Mouse (Mus musculus): ENCODE measurements around the gene Phldb2.

Phldb2 gene

GRCm38 (mm10) chr16:45946335-45946734, 7.1 kb downstream of the Phldb2 start:
- no peak for DNase-seq

- DNase-seq: no peak
Observed at GRCm38 (mm10) chr16:45945649-45946048, 7.7 kb downstream of the Phldb2 start.

GRCm38 (mm10) chr16:45945174-45945631, 8.2 kb downstream of the Phldb2 start:
- DNase-seq: peak; percentile 34

- no peak for DNase-seq
Observed at GRCm38 (mm10) chr16:45942169-45942891, 11.1 kb downstream of the Phldb2 start.

GRCm38 (mm10) chr16:45940701-45941100, 12.7 kb downstream of the Phldb2 start:
- DNase-seq: no peak

- DNase-seq: no peak
Observed at GRCm38 (mm10) chr16:45939436-45939835, 14.0 kb downstream of the Phldb2 start.

- DNase-seq: no peak
Observed at GRCm38 (mm10) chr16:45937381-45937780, 16.0 kb downstream of the Phldb2 start.

GRCm38 (mm10) chr16:45936521-45936920, 16.9 kb downstream of the Phldb2 start:
- no peak for DNase-seq

- no peak for DNase-seq
Observed at GRCm38 (mm10) chr16:45935956-45936483, 17.4 kb downstream of the Phldb2 start.

GRCm38 (mm10) chr16:45934721-45935407, 18.5 kb downstream of the Phldb2 start:
- no peak for DNase-seq

- DNase-seq: no peak
Observed at GRCm38 (mm10) chr16:45930308-45930707, 23.1 kb downstream of the Phldb2 start.

- DNase-seq: no peak
Observed at GRCm38 (mm10) chr16:45928090-45928489, 25.3 kb downstream of the Phldb2 start.

GRCm38 (mm10) chr16:45927601-45928000, 25.8 kb downstream of the Phldb2 start:
- DNase-seq: no peak

- DNase-seq: no peak
Observed at GRCm38 (mm10) chr16:45926875-45927274, 26.5 kb downstream of the Phldb2 start.

- peak; percentile 60 for DNase-seq
Observed at GRCm38 (mm10) chr16:45923731-45924424, 29.5 kb downstream of the Phldb2 start.

GRCm38 (mm10) chr16:45922546-45923229, 30.7 kb downstream of the Phldb2 start:
- DNase-seq: peak; percentile 76

- DNase-seq: no peak
Observed at GRCm38 (mm10) chr16:45919572-45919971, 33.8 kb downstream of the Phldb2 start.

- DNase-seq: no peak
Observed at GRCm38 (mm10) chr16:45903595-45903994, 49.8 kb downstream of the Phldb2 start.

GRCm38 (mm10) chr16:45898459-45898858, 54.9 kb downstream of the Phldb2 start:
- DNase-seq: no peak

GRCm38 (mm10) chr16:45896587-45896986, 56.8 kb downstream of the Phldb2 start:
- no peak for DNase-seq

GRCm38 (mm10) chr16:45894998-45895397, 58.4 kb downstream of the Phldb2 start:
- DNase-seq: no peak

GRCm38 (mm10) chr16:45893796-45894195, 59.6 kb downstream of the Phldb2 start:
- peak; percentile 40 for DNase-seq

GRCm38 (mm10) chr16:45892928-45893327, 60.5 kb downstream of the Phldb2 start:
- peak; percentile 72 for DNase-seq

Measured in kidney, postnatal 10 days (tissue).